Mouse (Mus musculus) G1E (cell line): Measurements from ENCODE around the gene Specc1.

Experiments used
- CTCF ChIP-seq: IDR thresholded peaks from 2 replicates; pipeline ENCODE4 v1.5.1; 2012; ENCODE audit warnings: low read depth, low read length, inconsistent platforms, mixed read lengths
- GATA1 ChIP-seq: IDR thresholded peaks from 2 replicates; pipeline ENCODE4 v1.6.1; 2012; ENCODE audit warnings: borderline replicate concordance, low read length, inconsistent platforms, mixed read lengths
- POLR2AphosphoS5 ChIP-seq: IDR thresholded peaks from 2 replicates; pipeline ENCODE4 v1.6.1; 2012; ENCODE audit warnings: low read depth, low read length, inconsistent platforms; ENCODE audit not compliant: insufficient replicate concordance
- TAL1 ChIP-seq: conservative IDR thresholded peaks from 2 replicates; pipeline ENCODE4 v1.6.1; 2012; ENCODE audit warnings: low read depth, low read length, inconsistent platforms, mixed read lengths

DNA sequence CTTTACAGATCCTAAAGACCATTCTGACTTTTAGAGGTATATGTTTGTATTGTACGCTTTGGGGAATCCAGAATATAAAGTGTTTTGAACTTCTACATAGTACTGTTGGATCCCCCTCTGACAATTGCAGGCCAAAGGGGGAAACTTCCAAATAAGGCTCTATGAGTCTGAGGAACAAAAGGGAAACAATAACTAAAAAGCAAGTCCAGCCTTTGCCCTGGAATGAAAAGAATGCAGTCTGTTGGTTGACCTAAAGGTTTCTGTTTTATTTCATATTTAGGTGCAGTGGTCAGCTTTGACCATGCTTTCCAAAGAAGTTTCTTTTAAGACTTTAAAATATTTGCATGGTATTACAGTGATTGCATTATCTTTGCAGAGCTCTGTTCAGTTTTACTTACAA, 130.5 kb downstream of the Specc1 start:
- TF ChIP-seq CTCF (no peak), TAL1 (no peak), GATA1 (no peak), POLR2AphosphoS5 (no peak)
